Mouse (Mus musculus): Measurements from ENCODE around the gene Wdr64.

DNA sequence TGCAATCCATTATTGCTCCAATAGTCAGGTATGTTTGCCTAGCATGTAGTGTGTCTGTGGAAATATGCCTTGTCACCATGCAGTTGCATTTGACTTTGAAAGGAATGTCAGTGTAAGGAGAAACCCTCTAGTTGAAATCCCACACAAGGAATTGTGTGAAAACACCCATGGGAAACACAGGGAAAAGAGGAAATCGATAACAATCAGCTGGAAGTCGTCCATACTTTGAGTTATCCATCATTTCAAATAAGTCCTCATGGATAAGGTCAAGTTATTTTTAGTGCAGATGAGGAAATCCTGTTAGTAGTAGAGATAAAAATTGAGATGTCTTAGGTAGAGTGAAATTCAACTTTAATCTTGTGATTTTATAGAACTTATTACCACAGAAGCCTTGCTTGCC is 96.3 kb downstream of the Wdr64 start:
- no peak for TF ChIP-seq CTCF (IDR thresholded peaks at IDR 0.05; ENCODE audit: low read depth)
- no peak for TF ChIP-seq EP300 (IDR thresholded peaks at IDR 0.05; ENCODE audit: low read depth)
